Comparison of ENCODE assay signal across 23 mouse cellular contexts in genomic region chr11:3850315-3850614, GRCm38 (mm10). TPM values are rescaled to one million over a fixed set of nuclear protein-coding genes. Genes with fewer than 3 reads are reported as not detected.
A peak's percentile ranks its signal among the peaks of the same experiment; 100 is the strongest.
DNase-seq lines count a peak whose midpoint lies in the region; ATAC-seq and TF ChIP-seq lines count a peak whose summit lies in the region.
"Had no signal": no experiment of that assay in that cellular context is flagged by ENCODE, and none has a peak within 500 bp of the region (broad histone marks: within the 10 kb centered on the region; RNA-seq: fewer than 3 reads in every experiment).

No protein-coding gene starts in this region.

- TF ChIP-seq CTCF in left cerebral cortex, adult 2 months (IDR thresholded peaks at IDR 0.05): no peak
- TF ChIP-seq CTCF in olfactory bulb, adult 2 months (IDR thresholded peaks at IDR 0.05; ENCODE audit: insufficient read depth, low read depth, low read length): no peak

- no peak for DNase-seq in frontal cortex, postnatal 10 days (ENCODE audit: low spot score in 2 of 2)
- DNase-seq in left cerebral cortex, adult 2 months (ENCODE audit: extremely low spot score in 1 of 2, low spot score in 2 of 2): peak in 1 of 2 experiments; percentile 58
- DNase-seq in left cerebral cortex, postnatal 10 days (ENCODE audit: extremely low spot score in 1 of 2, low spot score in 2 of 2): no peak
- DNase-seq in frontal cortex, postnatal 36 days (ENCODE audit: low spot score in 2 of 2): peak; percentile 68
- no peak for DNase-seq in heart, adult 18-20 months
- no peak for DNase-seq in thymus, postnatal 14 days
- DNase-seq: adrenal gland, postnatal 25 days; gastrocnemius, adult 2 months; heart, postnatal 10 days; kidney, adult 9 months; kidney, postnatal 36 days; lung, postnatal 4 days; spleen, adult 18-20 months; thymus, adult 2 months had no signal

- no peak for TF ChIP-seq POLR2A in olfactory bulb, adult 2 months (IDR thresholded peaks at IDR 0.05; ENCODE audit: insufficient read depth, low read depth, low read length)

- WGBS in olfactory bulb, adult 2 months: 20% methylated on average over 2 of the region's 2 CpGs

- peak; percentile 64 for ATAC-seq in frontal cortex, adult (ENCODE audit: low TSS enrichment)
- ATAC-seq: forebrain, embryonic 14.5 days had no signal

- H3K4me3 ChIP-seq in left cerebral cortex, adult 2 months: no peak overlapping the region
- H3K4me3 ChIP-seq in olfactory bulb, adult 2 months (ENCODE audit: insufficient read depth, low read depth, low read length): no peak overlapping the region
- H3K4me3 ChIP-seq: embryonic facial prominence, embryonic 13.5 days; gastrocnemius, adult 2 months; hindbrain, embryonic 12.5 days; lung, embryonic 15.5 days; neural tube, embryonic 12.5 days had no signal

- intact Hi-C loops in left cerebral cortex, adult 2 months (cut with DNase I): no loop called here
- intact Hi-C loops in left cerebral cortex, postnatal 10 days (cut with DNase I): no loop called here

- H3K4me1 ChIP-seq in olfactory bulb, adult 2 months (ENCODE audit: control insufficient read depth, insufficient read depth, low read length): peaks cover 50% of the 10 kb centered on the region
- H3K4me1 ChIP-seq: embryonic facial prominence, embryonic 13.5 days; hindbrain, embryonic 12.5 days; lung, embryonic 15.5 days; neural tube, embryonic 12.5 days had no signal

- peak overlapping the region; percentile 73 for H3K27ac ChIP-seq in left cerebral cortex, adult 2 months
- H3K27ac ChIP-seq in olfactory bulb, adult 2 months (ENCODE audit: insufficient read depth, low read depth, low read length): peak overlapping the region; percentile 47
- H3K27ac ChIP-seq: embryonic facial prominence, embryonic 13.5 days; gastrocnemius, adult 2 months; hindbrain, embryonic 12.5 days; liver, embryonic 14.5 days; lung, embryonic 15.5 days; neural tube, embryonic 12.5 days had no signal

RNA-seq across cellular contexts. Expression of gene Osbp2, which starts 13.4 kb away (rescaled TPM):
- 100 to 1,000 TPM; 141 to 149 TPM for total RNA-seq in left cerebral cortex, adult 2 months (2021)
- 100 to 1,000 TPM; 125 to 126 TPM for total RNA-seq in left cerebral cortex, postnatal 10 days (2021)
- not detected in 2 replicates for polyA plus RNA-seq in olfactory bulb, adult 2 months (2012; ENCODE audit: insufficient read depth, insufficient read length, low replicate concordance, missing spikeins)
- 10 to 100 TPM; 17.9 to 20.3 TPM for total RNA-seq in heart, adult 18-20 months (2021)

RNA-seq across cellular contexts. Expression of gene 4921536K21Rik, which starts 44.6 kb away (rescaled TPM):
- under 1 TPM; 0.54 to 0.61 TPM for total RNA-seq in left cerebral cortex, adult 2 months (2021)
- total RNA-seq in left cerebral cortex, postnatal 10 days (2021): under 1 TPM; 0.62 to 0.65 TPM
- polyA plus RNA-seq in olfactory bulb, adult 2 months (2012; ENCODE audit: insufficient read depth, insufficient read length, low replicate concordance, missing spikeins): not detected in 2 replicates
- total RNA-seq in heart, adult 18-20 months (2021): under 1 TPM; 0.55 to 0.64 TPM
- polyA plus RNA-seq: heart, embryonic 11.5 days had no signal

RNA-seq across cellular contexts. Expression of gene Dusp18, which starts 44.8 kb away (rescaled TPM):
- 10 to 100 TPM; 23.1 to 24.9 TPM for total RNA-seq in left cerebral cortex, adult 2 months (2021)
- total RNA-seq in left cerebral cortex, postnatal 10 days (2021): 10 to 100 TPM; 18.8 to 21.0 TPM
- not detected in 2 replicates for polyA plus RNA-seq in olfactory bulb, adult 2 months (2012; ENCODE audit: insufficient read depth, insufficient read length, low replicate concordance, missing spikeins)
- 10 to 100 TPM; 28.3 to 28.6 TPM for total RNA-seq in heart, adult 18-20 months (2021)

Comparison
In these comparisons a context has a peak if more than half of its experiments do, and no peak if none do; other contexts are left out.
1. DNase-seq: peak in frontal cortex, postnatal 36 days (2 of 2); none in frontal cortex, postnatal 10 days (0 of 2), left cerebral cortex, postnatal 10 days (0 of 2), heart, adult 18-20 months (0 of 2) and thymus, postnatal 14 days (single experiment).
2. RNA of gene Osbp2, which starts 13.4 kb away (total RNA-seq): 141 to 149 TPM in left cerebral cortex, adult 2 months and 125 to 126 TPM in left cerebral cortex, postnatal 10 days; 17.9 to 20.3 TPM in heart, adult 18-20 months; every median in the first group is over 4 times any median in the second.